In genomic region chr12:69158765-69159577, GRCm38 (mm10) we compare ENCODE assay signal across 7 mouse cellular contexts. TPM values are rescaled to one million over a fixed set of nuclear protein-coding genes. Genes with fewer than 3 reads are reported as not detected.
A peak's percentile ranks its signal among the peaks of the same experiment; 100 is the strongest.
DNase-seq lines count a peak whose midpoint lies in the region; ATAC-seq lines count a peak whose summit lies in the region.
"Not testable (repeated sequence)": the region's sequence is repeated elsewhere in the genome, so short reads cannot be mapped to it uniquely, and the experiment has no call there.

Rps29 (minus strand) TSS chr12:69159186.

- peak within 1 kb of the TSS; percentile 65 for H3K4me2 ChIP-seq in intestine, embryonic 16.5 days (ENCODE audit: low read depth, low read length)
- peak within 1 kb of the TSS; percentile 53 for H3K4me2 ChIP-seq in midbrain, embryonic 11.5 days

- intact Hi-C loops in left cerebral cortex, postnatal 36 days (cut with DNase I): not testable (repeated sequence)

- peaks cover 10% of the 10 kb centered on the region for H3K36me3 ChIP-seq in intestine, embryonic 16.5 days (ENCODE audit: control insufficient read depth, insufficient read depth, low read length)
- H3K36me3 ChIP-seq in midbrain, embryonic 11.5 days (ENCODE audit: control insufficient read depth, insufficient read depth, low read length): not testable (repeated sequence)

- not testable (repeated sequence) for H3K27me3 ChIP-seq in intestine, embryonic 16.5 days (replicated peaks; ENCODE audit: control insufficient read depth, insufficient read depth, low read length); midbrain, embryonic 11.5 days (ENCODE audit: control insufficient read depth, insufficient read depth, low read length)

- not testable (repeated sequence) for H3K4me1 ChIP-seq in intestine, embryonic 16.5 days (ENCODE audit: control insufficient read depth, insufficient read depth, low read length); midbrain, embryonic 11.5 days (ENCODE audit: control insufficient read depth, insufficient read depth, low read length)

- peak within 1 kb of the TSS; percentile 87 for H3K9ac ChIP-seq in intestine, embryonic 16.5 days (ENCODE audit: low read depth, low read length)
- peak within 1 kb of the TSS; percentile 93 for H3K9ac ChIP-seq in midbrain, embryonic 11.5 days (ENCODE audit: low read length)

- peak within 1 kb of the TSS; percentile 57 for H3K4me3 ChIP-seq in intestine, embryonic 16.5 days (ENCODE audit: low read length)
- peak within 1 kb of the TSS; percentile 71 for H3K4me3 ChIP-seq in midbrain, embryonic 11.5 days (ENCODE audit: low read depth, low read length)

- H3K27ac ChIP-seq in intestine, embryonic 16.5 days (ENCODE audit: low read length): peak within 1 kb of the TSS; percentile 79
- peak within 1 kb of the TSS; percentile 83 for H3K27ac ChIP-seq in midbrain, embryonic 11.5 days (ENCODE audit: low read depth, low read length)

- peak; percentile 98 for DNase-seq in adrenal gland, adult 8-10 months
- DNase-seq in embryo, embryonic 9.5 days (ENCODE audit: extremely low spot score): peak; percentile 98
- DNase-seq in gastrocnemius, postnatal 4 days (ENCODE audit: low spot score in 2 of 2): peak; percentile 90 to 95
- peak; percentile 98 to 99 for DNase-seq in left cerebral cortex, postnatal 36 days (ENCODE audit: low spot score in 2 of 2)
- DNase-seq in midbrain, embryonic 11.5 days (ENCODE audit: low spot score, missing footprints): peak; percentile 100
- peak; percentile 100 for DNase-seq in skeletal muscle tissue, adult 2 months (ENCODE audit: low read depth, low spot score)

- not testable (repeated sequence) for H3K9me3 ChIP-seq in intestine, embryonic 16.5 days (ENCODE audit: control insufficient read depth, low read length); midbrain, embryonic 11.5 days (ENCODE audit: control insufficient read depth, low read length)

- under 1% methylated on average over 56 of the region's 68 CpGs for WGBS in intestine, embryonic 16.5 days
- under 1% methylated on average over 58 of the region's 68 CpGs for WGBS in midbrain, embryonic 11.5 days

- ATAC-seq in intestine, embryonic 16.5 days: peak; percentile 98
- peak; percentile 99 for ATAC-seq in midbrain, embryonic 11.5 days (ENCODE audit: low FRiP score)

RNA-seq across cellular contexts. Expression of gene Rps29, which starts in this region (rescaled TPM):
- total RNA-seq in adrenal gland, adult 8-10 months (2022): 1,000 to 10,000 TPM; 1,288 to 1,496 (median 1,367) TPM
- 1,000 to 10,000 TPM; 1,550 to 1,635 TPM for total RNA-seq in gastrocnemius, postnatal 4 days (2021)
- polyA plus RNA-seq in intestine, embryonic 16.5 days (2015; fragmentation: Nextera tagmentation; extraction: Ambion mirVana): 1,525 and 1,563 TPM in 2 replicates
- 1,000 to 10,000 TPM; 1,009 to 1,161 TPM for total RNA-seq in left cerebral cortex, postnatal 36 days (2021)
- 1,283 and 1,438 TPM in 2 replicates for polyA plus RNA-seq in midbrain, embryonic 11.5 days (2014; fragmentation: Nextera tagmentation; extraction: Ambion mirVana)

Comparison
In these comparisons a context has a peak if more than half of its experiments do, and no peak if none do; other contexts are left out.
1. Peak in every context shown above with its lines: DNase-seq, ATAC-seq, H3K4me3 ChIP-seq and H3K27ac ChIP-seq.